Mouse (Mus musculus) activated CD4-positive, CD25-positive, alpha-beta regulatory T cell, adult 4 months (primary cell): Measurements from ENCODE around the gene Enthd1. TPM values are rescaled to one million over a fixed set of nuclear protein-coding genes. Genes with fewer than 3 reads are reported as not detected.
"Not testable (repeated sequence)": the region's sequence is repeated elsewhere in the genome, so short reads cannot be mapped to it uniquely, and the experiment has no call there.

ENCODE experiments used
- ATAC-seq: one replicate; pipeline ENCODE4 v1.8.0; 2017
- polyA plus RNA-seq, 2 experiments: library from polyadenylated mRNA; unstranded; fragments of 100-300 nt; shearing (Covaris generic); gene quantifications; one replicate each; pipeline ENCODE4 v1.2.1; 2017

The Enthd1 gene
- polyA plus RNA-seq, 2 experiments from 2014 or later: 0.38 TPM; not detected in 1

DNA sequence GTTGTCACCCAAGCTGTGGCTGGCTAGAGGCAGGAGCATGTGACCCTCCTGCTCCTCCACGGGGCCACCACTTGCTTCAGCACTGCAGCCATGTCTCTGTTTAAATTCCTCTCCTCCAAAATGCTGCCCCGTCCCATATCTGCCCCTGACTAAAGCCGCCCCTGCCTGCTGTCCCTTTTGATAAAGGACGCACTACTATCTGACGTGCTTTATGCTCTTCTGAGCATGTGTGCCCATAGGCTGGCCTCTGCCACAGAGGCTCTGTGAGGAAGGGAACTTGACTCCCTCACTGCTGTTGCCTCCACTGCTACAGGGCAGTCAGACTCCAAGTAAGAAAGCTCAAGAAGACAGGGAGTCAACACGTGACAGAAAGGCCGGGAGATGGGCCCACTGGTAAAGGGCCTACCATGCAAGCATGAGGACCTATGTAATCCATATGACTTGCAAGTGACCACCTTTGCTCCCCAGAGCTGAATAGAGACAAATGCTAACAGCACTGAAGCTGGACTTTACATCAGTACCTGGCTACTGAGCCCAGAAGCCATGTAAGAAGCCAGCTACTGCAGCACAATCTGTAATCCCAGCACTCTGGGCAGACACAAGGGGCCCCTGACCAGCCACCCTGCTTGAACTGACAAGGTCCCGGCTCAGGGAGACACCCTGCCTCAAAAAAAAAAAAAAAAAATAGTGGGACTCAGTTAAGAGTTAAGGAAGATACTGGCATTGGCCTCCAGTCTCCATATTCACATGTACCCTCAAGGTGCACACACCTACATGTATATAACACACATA lies 32.5 kb downstream of the Enthd1 start:
- no peak for ATAC-seq

- ATAC-seq: no peak
Observed at GRCm38 (mm10) chr15:80531026-80531425, 33.9 kb downstream of the Enthd1 start.

DNA sequence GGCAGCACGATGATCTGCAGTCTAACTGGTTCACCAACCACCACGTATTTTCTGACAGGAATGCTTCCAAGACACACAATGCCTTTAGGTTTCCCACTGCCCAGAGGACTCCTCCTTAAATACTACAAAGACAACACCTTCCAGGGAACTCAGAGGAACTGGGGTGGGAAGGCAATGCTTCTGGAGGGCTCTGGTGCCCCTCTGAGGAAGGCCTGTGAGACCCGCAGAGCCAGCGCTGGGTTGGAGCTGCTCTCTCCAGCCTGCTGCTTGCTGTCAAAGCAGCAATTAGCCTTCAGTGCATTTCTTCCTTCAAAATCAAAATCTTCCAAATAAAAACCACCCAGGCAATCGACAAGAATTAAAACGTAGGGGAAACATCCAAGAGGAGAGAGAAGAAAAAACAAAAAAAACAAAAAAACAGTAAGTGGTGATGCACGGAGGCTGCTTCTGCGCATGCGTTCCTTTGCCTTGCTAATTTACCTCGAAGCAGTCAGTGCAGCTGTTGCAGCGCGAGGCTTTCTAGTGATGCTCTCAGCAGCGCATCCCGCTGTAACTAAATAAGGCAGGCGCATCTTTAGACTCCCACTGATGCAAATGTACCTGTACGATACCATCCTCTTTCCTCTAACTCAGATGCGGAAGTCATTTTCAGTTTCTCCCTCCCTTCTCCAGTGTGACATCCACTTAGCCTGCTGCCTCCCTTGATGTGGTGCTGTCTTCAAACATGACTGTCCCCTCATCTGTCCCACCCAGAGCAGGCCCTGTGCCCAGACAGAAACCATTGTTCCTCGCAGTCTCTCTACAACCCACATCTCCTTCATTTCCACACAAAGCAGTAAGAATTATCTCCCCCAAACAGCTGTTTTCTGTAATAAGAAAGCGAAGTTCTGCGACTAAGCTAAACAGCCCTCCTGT lies 34.7 kb downstream of the Enthd1 start:
- no peak for ATAC-seq

DNA sequence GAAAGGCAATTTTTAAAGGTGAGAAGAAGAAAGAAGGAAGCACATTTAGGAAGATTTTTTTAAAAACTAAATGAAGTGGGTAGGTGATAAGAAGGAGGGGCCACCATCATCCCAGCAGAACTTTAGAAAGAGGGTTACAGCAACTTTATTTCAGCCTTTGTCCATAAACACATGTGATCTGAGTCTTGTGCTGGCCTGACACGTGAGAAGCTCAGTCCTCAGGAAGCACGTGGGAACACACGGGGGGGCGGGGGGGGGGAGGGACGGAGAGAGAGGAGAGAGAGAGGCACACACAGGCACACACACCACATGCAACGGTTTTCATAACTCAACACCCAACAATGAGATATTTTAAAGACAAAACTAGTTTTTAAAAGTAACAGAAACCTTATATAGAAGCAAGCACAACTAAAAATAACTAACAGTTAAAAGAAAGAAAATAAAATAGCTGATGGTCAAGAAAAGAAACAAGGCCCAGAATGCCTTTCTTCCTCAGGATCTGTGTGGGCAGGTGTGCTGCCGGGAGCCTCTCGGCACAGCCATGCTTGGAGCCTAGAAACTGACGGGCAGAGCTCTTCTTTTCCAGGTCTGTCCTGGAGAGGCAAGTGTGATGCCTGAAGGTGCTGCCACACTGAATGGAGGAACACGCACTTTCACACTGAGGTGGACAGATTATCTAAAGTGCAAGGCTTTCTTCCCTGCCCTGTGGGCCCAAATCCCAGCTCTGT lies 43.1 kb downstream of the Enthd1 start:
- ATAC-seq: no peak

DNA sequence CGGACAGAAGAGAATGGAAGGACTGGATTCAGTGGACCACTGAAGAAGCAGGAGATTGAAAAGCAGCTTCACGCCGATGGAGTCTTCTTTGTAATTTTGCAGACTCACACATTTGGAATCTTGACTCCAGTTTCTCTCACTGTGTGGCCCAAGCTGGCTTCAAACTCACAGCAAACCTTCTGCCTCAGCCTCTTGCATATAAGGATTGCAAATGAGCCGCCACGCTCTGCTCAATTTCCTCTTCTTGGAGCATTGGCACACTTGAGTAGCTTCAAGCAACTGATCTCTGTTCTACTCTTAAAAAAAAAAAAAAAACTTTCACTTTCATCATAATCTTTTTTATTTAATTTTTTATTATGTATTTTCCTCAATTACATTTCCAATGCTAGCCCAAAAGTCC lies 45.0 kb downstream of the Enthd1 start:
- ATAC-seq: no peak

GRCm38 (mm10) chr15:80518567-80519223 lies 46.3 kb downstream of the Enthd1 start:
- ATAC-seq: no peak

GRCm38 (mm10) chr15:80517996-80518395 lies 47.0 kb downstream of the Enthd1 start:
- ATAC-seq: no peak

DNA sequence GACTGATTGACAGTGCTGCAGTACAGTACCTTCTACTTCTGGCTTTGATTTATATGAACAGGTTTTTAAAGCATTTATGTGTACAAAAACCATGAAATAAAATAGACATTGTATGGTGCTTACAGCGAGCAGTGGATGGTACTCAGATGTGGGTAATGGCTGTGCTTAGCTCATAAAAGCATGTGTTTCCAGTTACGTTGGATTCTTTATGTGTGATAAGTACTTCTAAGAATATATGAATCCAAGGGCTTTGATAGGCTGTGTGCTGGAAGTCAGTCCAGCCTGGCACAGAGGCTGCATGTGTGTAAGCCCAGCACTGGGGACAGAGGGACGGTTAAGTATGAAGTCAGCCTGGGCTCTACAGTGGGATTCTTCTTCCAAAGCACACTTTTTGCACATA lies 48.4 kb downstream of the Enthd1 start:
- ATAC-seq: no peak

DNA sequence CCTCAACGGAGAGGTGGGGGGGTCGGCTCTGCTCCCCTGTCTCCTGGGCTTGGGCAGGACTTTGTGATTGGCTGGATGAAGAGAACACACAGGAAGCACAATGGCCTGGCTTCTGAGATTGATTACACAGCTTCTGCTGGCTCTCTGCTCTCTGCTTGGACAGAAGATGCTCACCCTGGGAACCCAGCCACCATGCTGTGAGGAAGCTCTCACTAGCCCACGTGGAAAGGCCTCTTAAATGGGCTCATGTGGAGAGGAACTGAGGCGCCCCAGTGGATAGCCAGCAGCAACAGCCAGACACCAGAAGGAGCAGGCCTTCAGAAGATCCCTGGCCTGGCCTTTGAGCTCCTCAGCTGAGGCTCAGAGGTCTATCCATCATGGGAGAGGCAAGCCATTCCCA lies 59.9 kb downstream of the Enthd1 start:
- no peak for ATAC-seq

- peak; percentile 23 for ATAC-seq
Observed at GRCm38 (mm10) chr15:80503155-80503554, 61.8 kb downstream of the Enthd1 start.

DNA sequence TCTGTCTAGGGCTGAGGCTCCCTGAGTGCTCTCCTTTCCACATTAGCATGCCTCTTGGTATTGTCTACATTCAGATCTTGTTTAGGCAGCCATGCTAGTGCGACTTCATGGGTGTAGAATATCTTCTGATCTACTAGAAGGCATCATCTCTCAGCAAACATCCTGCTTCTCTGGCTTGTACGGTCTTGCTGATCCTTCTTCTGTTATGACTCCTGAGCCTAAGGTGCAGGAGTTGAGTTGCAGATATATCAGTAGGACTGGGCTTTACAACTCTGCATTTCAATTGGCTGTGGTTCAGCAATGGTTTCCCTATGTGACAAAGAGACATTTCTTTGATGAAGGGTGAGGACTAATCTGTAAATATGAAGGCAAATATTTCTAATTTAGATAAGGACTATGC lies 62.2 kb downstream of the Enthd1 start:
- no peak for ATAC-seq

DNA sequence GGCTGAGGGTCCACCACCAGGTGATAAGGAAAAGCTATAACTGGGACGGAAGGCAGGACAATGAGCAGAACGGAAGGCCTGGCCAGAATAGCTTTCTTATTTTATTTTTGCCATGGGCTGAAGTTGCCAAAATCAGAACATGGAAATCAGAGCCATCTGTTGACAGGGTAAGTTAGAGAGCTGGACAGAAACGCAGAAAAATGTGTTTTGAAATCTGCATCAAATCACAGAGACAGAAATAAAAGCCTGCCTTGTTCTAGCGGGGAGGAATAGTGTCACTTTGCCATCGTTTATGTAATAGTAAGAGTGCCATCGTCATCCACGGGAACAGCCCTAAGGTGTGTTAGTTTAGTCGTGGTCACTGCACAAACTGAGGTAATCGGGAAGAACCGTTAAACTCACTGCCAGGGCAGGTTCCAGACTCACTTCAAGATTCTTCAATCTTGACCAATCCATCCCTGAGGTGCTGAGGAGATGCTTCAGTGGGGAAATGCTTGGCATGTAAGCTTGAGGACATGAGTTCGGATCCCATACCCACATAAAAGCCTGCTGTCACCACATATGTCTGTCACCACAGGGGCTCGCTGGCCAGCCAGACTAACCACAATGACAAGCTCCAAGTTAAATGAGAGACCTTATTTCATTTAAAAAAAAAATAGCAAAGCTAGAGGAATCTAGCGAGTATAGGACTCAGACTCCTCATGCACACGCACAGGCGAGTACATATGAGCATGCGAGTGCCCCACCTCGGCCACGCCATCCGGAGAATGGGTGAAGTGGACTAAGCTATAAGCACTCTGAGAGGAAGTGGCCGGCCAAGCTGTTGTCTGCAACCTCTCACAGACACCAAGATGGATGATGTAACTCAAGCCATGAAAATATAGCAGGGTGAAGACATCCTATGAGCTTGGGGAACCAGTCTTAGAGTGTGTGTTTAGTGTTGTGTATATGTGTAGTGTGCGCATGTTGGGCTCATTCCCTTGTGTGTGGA lies 63.6 kb downstream of the Enthd1 start:
- no peak for ATAC-seq

- ATAC-seq: no peak
Observed at GRCm38 (mm10) chr15:80500426-80500825, 64.5 kb downstream of the Enthd1 start.

- ATAC-seq: not testable (repeated sequence)
Observed at GRCm38 (mm10) chr15:80497733-80498132, 67.2 kb downstream of the Enthd1 start.

DNA sequence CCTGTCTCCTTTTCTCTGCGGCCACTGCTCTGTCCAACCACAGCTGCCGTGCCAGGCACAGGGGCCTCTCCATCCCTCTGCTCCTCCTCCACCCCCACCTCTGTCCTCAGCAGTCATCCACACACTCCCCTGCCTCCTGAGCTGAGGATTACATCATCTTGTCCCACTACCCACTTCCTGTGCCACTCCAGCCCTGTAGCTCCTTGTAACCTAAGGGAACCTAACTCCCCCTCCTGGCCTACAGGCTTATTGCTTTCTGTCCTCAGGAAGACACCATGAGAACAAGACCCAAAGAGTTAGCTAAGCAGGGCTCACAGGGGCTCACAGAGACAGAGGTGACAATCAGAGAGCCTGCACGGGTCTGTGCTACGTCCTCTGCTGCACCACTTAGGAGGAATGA lies 73.5 kb downstream of the Enthd1 start:
- no peak for ATAC-seq

DNA sequence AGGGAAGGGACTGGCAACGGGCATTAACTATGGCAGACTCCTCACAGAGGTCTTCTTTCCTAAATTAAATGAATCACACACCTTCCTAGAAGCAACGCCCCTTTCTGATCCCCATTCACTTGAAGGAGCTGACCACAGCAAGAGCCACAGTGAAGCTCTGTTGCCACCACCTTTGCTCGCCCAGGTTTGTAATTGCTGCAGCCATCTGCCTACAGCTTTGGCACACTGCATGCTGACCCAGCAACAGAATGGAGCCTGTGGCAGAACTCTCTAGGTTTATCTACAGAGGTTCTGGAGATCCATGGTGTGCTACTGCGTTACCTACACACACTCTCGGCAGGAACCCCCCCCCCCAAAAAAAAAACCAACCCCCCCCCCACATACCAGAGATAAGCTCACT lies 74.8 kb downstream of the Enthd1 start:
- no peak for ATAC-seq

GRCm38 (mm10) chr15:80488658-80489057 lies 76.3 kb downstream of the Enthd1 start:
- ATAC-seq: no peak

- no peak for ATAC-seq
Observed at GRCm38 (mm10) chr15:80485601-80486000, 79.4 kb downstream of the Enthd1 start.

DNA sequence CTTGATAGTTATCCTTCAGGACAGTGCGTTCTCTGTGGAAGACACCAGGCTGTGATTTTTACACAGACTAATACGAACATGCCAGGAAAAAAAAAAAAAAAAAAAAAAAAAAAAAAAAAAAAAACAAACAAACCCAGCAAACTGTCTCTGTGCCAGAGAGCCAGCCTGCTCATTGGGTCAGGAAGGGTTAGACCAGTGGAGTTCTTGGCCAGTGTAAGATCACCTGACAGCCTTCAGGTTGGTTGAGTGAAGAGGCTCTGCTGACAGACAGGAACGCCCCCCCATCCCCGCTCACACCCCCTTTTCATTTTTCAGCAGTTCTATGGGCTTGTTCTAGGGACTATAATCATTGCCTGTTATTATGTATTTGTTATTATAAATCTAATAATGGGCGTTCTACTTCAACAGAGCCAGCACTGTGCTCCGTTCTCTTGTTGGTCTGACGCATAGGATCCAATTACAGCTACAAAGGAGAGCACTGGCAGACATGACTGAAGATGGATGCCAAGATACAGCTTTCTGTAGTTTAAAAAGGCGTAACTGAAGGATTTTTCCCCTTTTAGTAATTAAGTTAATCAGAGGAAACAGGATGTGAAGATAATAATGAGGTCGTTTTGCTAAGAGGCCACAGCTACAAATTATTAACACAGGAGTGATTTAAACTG lies 81.8 kb downstream of the Enthd1 start:
- ATAC-seq: no peak

DNA sequence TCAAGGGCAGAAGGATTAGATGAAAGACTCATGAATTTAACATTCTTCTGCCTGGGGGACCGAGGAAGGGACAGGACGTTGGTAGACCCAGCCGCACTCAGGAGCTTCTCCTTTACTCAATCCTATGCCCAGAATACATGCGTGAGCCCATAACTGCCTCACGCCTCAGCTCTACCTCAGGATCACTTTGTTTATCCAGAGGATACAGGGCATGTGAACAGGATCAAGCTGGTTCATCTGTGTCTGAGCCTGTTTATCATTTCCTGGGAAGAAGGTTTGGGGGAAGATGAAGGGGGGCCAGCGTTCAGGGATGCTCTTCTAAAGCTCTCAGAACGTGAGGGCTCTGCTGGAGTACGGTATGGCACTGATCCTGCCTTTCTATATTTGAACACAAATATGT lies 82.6 kb downstream of the Enthd1 start:
- no peak for ATAC-seq
